Mouse (Mus musculus): ENCODE results near the gene Acer2.

GRCm38 (mm10) chr4:86852813-86853590, 21.2 kb upstream of the Acer2 start:
- TF ChIP-seq CTCF (IDR thresholded peaks at IDR 0.05; ENCODE audit: insufficient read depth, low read length) (no peak), POLR2A (IDR thresholded peaks at IDR 0.05; ENCODE audit: borderline replicate concordance, extremely low read depth, low read depth, low read length) (no peak)

Data from lung, adult 2 months (tissue).